ENCODE assay signal across 35 mouse cellular contexts in the genomic region with DNA sequence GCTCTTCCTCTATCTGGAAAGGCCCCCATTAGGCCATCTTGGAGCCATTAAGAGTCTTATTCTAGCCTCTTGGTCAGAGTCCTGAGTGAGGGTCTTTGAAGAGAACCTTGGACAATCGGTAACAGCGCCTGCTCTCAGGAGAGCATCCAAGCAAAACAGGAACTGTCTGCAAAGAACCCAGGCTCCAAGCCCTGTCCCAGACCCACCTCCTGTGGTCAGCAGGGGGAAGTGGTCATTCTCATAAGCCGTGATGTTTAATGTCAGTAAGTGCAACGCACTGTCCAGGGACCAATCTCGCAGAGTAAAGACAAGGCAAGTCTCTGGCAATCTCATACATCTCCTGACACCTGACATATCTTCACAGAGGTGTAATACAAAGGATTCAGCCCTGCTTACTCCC. TPM values are rescaled to one million over a fixed set of nuclear protein-coding genes. Genes with fewer than 3 reads are reported as not detected.
"Had no signal": no experiment of that assay in that cellular context is flagged by ENCODE, and none has a peak within 500 bp of the region (broad histone marks: within the 10 kb centered on the region; RNA-seq: fewer than 3 reads in every experiment).

No protein-coding gene starts in this region.

- H3K4me1 ChIP-seq: heart, embryonic 10.5 days; heart, embryonic 13.5 days; heart, embryonic 15.5 days; hindbrain, embryonic 15.5 days; limb, embryonic 12.5 days; liver, embryonic 13.5 days had no signal

- H3K36me3 ChIP-seq: heart, embryonic 10.5 days; heart, embryonic 13.5 days; heart, embryonic 15.5 days; hindbrain, embryonic 12.5 days; hindbrain, embryonic 15.5 days; kidney, embryonic 15.5 days; limb, embryonic 10.5 days; limb, embryonic 12.5 days; liver, embryonic 13.5 days had no signal

- H3K27me3 ChIP-seq: hindbrain, embryonic 12.5 days had no signal

- H3K9ac ChIP-seq: heart, embryonic 13.5 days; heart, embryonic 15.5 days; hindbrain, embryonic 12.5 days; hindbrain, embryonic 15.5 days; kidney, embryonic 15.5 days; limb, embryonic 12.5 days; liver, embryonic 13.5 days had no signal

- H3K27ac ChIP-seq: gastrocnemius, adult 2 months; heart, embryonic 10.5 days; heart, embryonic 13.5 days; heart, embryonic 15.5 days; hindbrain, embryonic 12.5 days; hindbrain, embryonic 15.5 days; hindbrain, postnatal 0 days; kidney, embryonic 15.5 days; kidney, postnatal 0 days; left cerebral cortex, adult 2 months; limb, embryonic 10.5 days; limb, embryonic 12.5 days; liver, embryonic 13.5 days had no signal

- ATAC-seq: hindbrain, postnatal 0 days; intestine, embryonic 16.5 days had no signal

- H3K9me3 ChIP-seq: heart, embryonic 10.5 days; heart, embryonic 13.5 days; heart, embryonic 15.5 days; hindbrain, embryonic 12.5 days; hindbrain, embryonic 15.5 days; kidney, embryonic 15.5 days; limb, embryonic 10.5 days; limb, embryonic 12.5 days; liver, embryonic 13.5 days had no signal

- DNase-seq: gastrocnemius, adult 2 months; gastrocnemius, postnatal 10 days; gastrocnemius, postnatal 25 days; heart, adult 18-20 months; heart, postnatal 14 days; heart, postnatal 36 days; liver; liver, embryonic 13.5 days had no signal

- H3K4me3 ChIP-seq: gastrocnemius, adult 2 months; heart, embryonic 10.5 days; heart, embryonic 13.5 days; heart, embryonic 15.5 days; hindbrain, embryonic 12.5 days; hindbrain, embryonic 15.5 days; kidney, embryonic 15.5 days; left cerebral cortex, adult 2 months; limb, embryonic 10.5 days; limb, embryonic 12.5 days; liver, embryonic 13.5 days had no signal

- H3K4me2 ChIP-seq: heart, embryonic 13.5 days; heart, embryonic 15.5 days; hindbrain, embryonic 12.5 days; hindbrain, embryonic 15.5 days; kidney, embryonic 15.5 days; limb, embryonic 12.5 days; liver, embryonic 11.5 days; liver, embryonic 13.5 days had no signal

RNA-seq across cellular contexts. Expression of gene Spaca7, which starts 3.2 kb away (rescaled TPM):
- total RNA-seq: gastrocnemius, adult 2 months; gastrocnemius, postnatal 10 days; gastrocnemius, postnatal 25 days; gastrocnemius, postnatal 4 days; heart, adult 18-20 months; heart, adult 8-10 months; heart, postnatal 14 days; heart, postnatal 36 days; hematopoietic stem cell, adult 5-6 weeks; hindbrain, postnatal 0 days; layer of hippocampus, adult 18-20 months; layer of hippocampus, adult 8-10 months; layer of hippocampus, postnatal 10 days; layer of hippocampus, postnatal 25 days; left cerebral cortex, adult 2 months; left cerebral cortex, postnatal 14 days; left cerebral cortex, postnatal 36 days had no signal
- polyA plus RNA-seq: frontal cortex, adult 2 months; heart, embryonic 10.5 days; heart, embryonic 13.5 days; heart, embryonic 15.5 days; heart, postnatal 0 days; hindbrain, embryonic 12.5 days; hindbrain, embryonic 15.5 days; hindbrain, postnatal 0 days; intestine, embryonic 14.5 days; intestine, embryonic 16.5 days; large intestine, adult 2 months; limb, embryonic 10.5 days; limb, embryonic 12.5 days; limb, embryonic 14.5 days; liver, embryonic 11.5 days; liver, embryonic 13.5 days had no signal
